Comparison of ENCODE assay signal across 12 mouse cellular contexts in genomic region chr6:137673301-137673700, GRCm38 (mm10).
"Had no signal": no experiment of that assay in that cellular context is flagged by ENCODE, and none has a peak within 500 bp of the region (broad histone marks: within the 10 kb centered on the region; RNA-seq: fewer than 3 reads in every experiment).

No protein-coding gene starts in this region.

- H3K9ac ChIP-seq: liver, embryonic 12.5 days; lung, embryonic 15.5 days; midbrain, embryonic 12.5 days had no signal

- DNase-seq: kidney, adult 11 months; kidney, postnatal 25 days; layer of hippocampus, adult 9-11 months; left cerebral cortex, postnatal 4 days; lung, postnatal 14 days; right cerebral cortex, postnatal 25 days; thymus, adult 18-20 months; thymus, postnatal 14 days had no signal

- H3K27ac ChIP-seq: hindbrain, postnatal 0 days; liver, embryonic 12.5 days; lung, embryonic 15.5 days; midbrain, embryonic 12.5 days had no signal

- H3K36me3 ChIP-seq: liver, embryonic 12.5 days; lung, embryonic 15.5 days; midbrain, embryonic 12.5 days had no signal

- H3K27me3 ChIP-seq: liver, embryonic 12.5 days; lung, embryonic 15.5 days; midbrain, embryonic 12.5 days had no signal

- H3K9me3 ChIP-seq: liver, embryonic 12.5 days; lung, embryonic 15.5 days; midbrain, embryonic 12.5 days had no signal

- ATAC-seq: hindbrain, postnatal 0 days; liver, embryonic 12.5 days had no signal

- H3K4me1 ChIP-seq: lung, embryonic 15.5 days; midbrain, embryonic 12.5 days had no signal

- H3K4me3 ChIP-seq: liver, embryonic 12.5 days; lung, embryonic 15.5 days; midbrain, embryonic 12.5 days had no signal

- H3K4me2 ChIP-seq: liver, embryonic 12.5 days; lung, embryonic 15.5 days; midbrain, embryonic 12.5 days had no signal
